Mouse (Mus musculus) small intestine, adult 2 months (tissue): ENCODE measurements at regions not wholly inside any gene's neighbourhood (a gene's known extent, or its start where the extent isn't known, plus 50 kb on each side); places are given as distances from the start of the nearest gene placed in this dataset.

Experiments used
- H3K27ac ChIP-seq: fragments of 200-500 bp; 2 replicates; pipeline ENCODE4 v1.5.1; 2012; ENCODE audit warnings: low read depth, low read length, control low read depth, inconsistent platforms; ENCODE audit not compliant: insufficient read depth
- H3K27me3 ChIP-seq: fragments of 200-500 bp; 2 replicates; pipeline ENCODE4 v1.6.1; 2012; ENCODE audit warnings: mild to moderate bottlenecking, moderate library complexity, low read length, inconsistent platforms; ENCODE audit not compliant: control insufficient read depth, insufficient read depth
- H3K36me3 ChIP-seq: fragments of 200-500 bp; 2 replicates; pipeline ENCODE4 v1.6.1; 2012; ENCODE audit warnings: mild to moderate bottlenecking, low read length, control low read depth, inconsistent platforms; ENCODE audit not compliant: control insufficient read depth, insufficient read depth
- H3K4me1 ChIP-seq: fragments of 200-500 bp; 2 replicates; pipeline ENCODE4 v1.6.1; 2012; ENCODE audit warnings: low read length, inconsistent platforms, mixed read lengths; ENCODE audit not compliant: control insufficient read depth, insufficient read depth, insufficient read length
- H3K4me3 ChIP-seq: fragments of 200-500 bp; 2 replicates; pipeline ENCODE4 v1.5.1; 2012; ENCODE audit warnings: low read depth, mild to moderate bottlenecking, control low read depth, inconsistent platforms, low read length, moderate library complexity
- CTCF ChIP-seq: fragments of 200-500 bp; IDR thresholded peaks from 2 replicates; pipeline ENCODE4 v1.5.1; 2012; ENCODE audit warnings: low read depth, mild to moderate bottlenecking, control low read depth, inconsistent platforms, low read length, moderate library complexity, mixed read lengths; ENCODE audit not compliant: insufficient replicate concordance, insufficient read length; ENCODE audit errors: extremely low read depth
- POLR2A ChIP-seq: fragments of 200-500 bp; IDR thresholded peaks from 2 replicates; pipeline ENCODE4 v1.6.1; 2012; ENCODE audit warnings: low read depth, mild to moderate bottlenecking, control low read depth, inconsistent platforms, low read length, moderate library complexity
- WGBS: fragments of 180-500 bp; shearing (Covaris S2); methylation state at CpG from one replicate; pipeline ENCODE4 v1.1.7; 2018; 5-methylcytosine and 5-hydroxymethylcytosine counted together

- Histone ChIP-seq H3K4me3 (no peak overlapping the region), H3K36me3 (no peaks in the 10 kb centered on the region), H3K27me3 (no peaks in the 10 kb centered on the region), H3K4me1 (peaks cover 2% of the 10 kb centered on the region; the same call in 1 of the 2 replicates), H3K27ac (no peak overlapping the region)
- TF ChIP-seq CTCF (no peak), POLR2A (no peak)
- 33% methylated on average over 6 of the region's 6 CpGs for WGBS
Measured at GRCm38 (mm10) chr6:98797373-98797772, 454.8 kb upstream of the Gm765 start.

GRCm38 (mm10) chr6:98796666-98797065, 454.1 kb upstream of the Gm765 start:
- Histone ChIP-seq H3K4me1 (peaks cover 2% of the 10 kb centered on the region; the same call in 1 of the 2 replicates), H3K36me3 (no peaks in the 10 kb centered on the region), H3K27ac (no peak overlapping the region), H3K4me3 (no peak overlapping the region), H3K27me3 (no peaks in the 10 kb centered on the region)
- TF ChIP-seq POLR2A: no peak
- no peak for TF ChIP-seq CTCF
- WGBS: 63% methylated on average over 4 of the region's 4 CpGs

DNA sequence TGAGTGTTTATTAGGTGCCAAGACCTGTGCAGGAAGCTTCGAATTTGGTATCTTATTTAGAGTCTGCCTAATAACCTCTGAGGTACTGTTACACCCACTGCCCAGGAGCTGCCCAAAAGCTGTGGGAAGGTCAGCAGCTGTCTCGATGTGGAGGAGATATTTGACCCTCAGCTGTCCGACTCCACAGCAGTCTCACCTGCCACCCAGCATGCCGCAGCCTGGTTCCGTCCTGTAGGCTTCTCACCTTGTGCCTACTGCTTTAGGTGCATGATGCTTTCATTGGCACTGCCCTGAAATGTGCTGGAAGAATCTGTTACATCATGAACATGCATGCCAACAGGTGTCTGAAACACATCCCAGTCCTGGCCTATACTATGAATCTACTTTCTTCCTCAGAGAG, 444.9 kb upstream of the Gm765 start:
- Histone ChIP-seq H3K27me3 (no peaks in the 10 kb centered on the region), H3K36me3 (no peaks in the 10 kb centered on the region), H3K4me1 (no peaks in the 10 kb centered on the region), H3K4me3 (no peak overlapping the region), H3K27ac (no peak overlapping the region)
- WGBS: 81% methylated on average over 5 of the region's 5 CpGs
- no peak for TF ChIP-seq POLR2A
- no peak for TF ChIP-seq CTCF

DNA sequence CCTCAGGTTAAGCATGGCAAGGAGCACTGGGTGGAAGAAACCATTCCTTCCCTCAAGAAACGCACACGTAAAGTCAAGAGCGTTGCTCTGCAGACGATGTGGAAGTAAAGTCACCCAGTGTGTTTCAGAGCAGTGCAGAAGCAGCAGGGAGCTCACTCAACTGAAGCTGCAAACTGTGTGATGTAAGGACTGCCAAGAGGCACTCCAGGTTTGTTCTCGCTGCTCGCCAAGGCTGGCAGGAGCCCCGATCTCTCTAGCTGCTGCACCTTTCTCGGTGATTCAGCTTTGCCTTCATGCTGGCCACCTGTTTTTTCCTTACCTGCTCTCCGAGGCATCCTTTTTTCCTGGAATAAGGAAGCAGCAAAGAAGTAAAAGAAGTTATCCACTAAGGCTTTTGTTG, 439.5 kb upstream of the Gm765 start:
- WGBS: 85% methylated on average over 9 of the region's 9 CpGs
- H3K4me1 ChIP-seq: no peaks in the 10 kb centered on the region
- no peak overlapping the region for H3K4me3 ChIP-seq
- no peak overlapping the region for H3K27ac ChIP-seq
- no peaks in the 10 kb centered on the region for H3K36me3 ChIP-seq
- TF ChIP-seq CTCF: no peak
- TF ChIP-seq POLR2A: no peak
- no peaks in the 10 kb centered on the region for H3K27me3 ChIP-seq

DNA sequence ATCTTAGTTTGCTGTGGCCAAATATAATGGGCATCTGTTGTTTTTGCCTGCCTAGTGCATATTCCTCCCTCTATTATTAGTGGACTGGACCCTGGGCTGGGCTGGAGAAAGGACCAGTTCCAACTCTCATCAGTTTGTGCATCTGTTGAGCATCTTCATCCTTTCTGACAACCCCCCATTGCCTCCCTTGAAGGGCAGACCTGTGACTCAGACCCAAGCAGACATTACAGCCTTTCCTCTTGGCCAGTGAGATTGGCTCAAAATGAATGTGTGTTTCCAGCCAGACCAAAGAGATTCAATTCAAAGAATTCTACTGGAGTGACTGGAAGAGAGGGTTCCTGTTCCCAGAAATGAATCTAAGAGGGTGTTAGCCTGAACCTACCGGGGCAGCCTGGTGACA, 433.2 kb upstream of the Gm765 start:
- no peak for TF ChIP-seq CTCF
- TF ChIP-seq POLR2A: no peak
- H3K4me1 ChIP-seq: no peaks in the 10 kb centered on the region
- 91% methylated on average over 1 of the region's 1 CpGs for WGBS

DNA sequence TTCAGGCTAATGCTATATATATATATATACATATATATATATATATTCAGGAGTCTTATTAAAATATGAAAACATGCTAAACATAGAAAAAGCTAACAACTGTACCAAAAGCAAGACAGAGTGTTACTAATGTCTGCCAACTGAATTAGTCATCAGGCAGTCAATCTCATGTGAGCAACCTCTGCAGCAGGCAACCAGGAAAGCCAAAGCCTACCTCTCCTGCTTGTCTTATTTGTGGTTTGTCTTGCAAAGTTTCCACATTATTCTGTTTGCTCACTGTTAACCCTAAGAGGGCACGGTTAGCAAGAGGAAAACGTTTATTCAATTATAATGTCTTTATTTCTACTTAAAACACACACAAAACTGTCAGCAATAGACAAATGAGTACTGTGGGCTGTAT, 427.4 kb upstream of the Gm765 start:
- TF ChIP-seq CTCF (no peak), POLR2A (no peak)
- Histone ChIP-seq H3K4me1 (no peaks in the 10 kb centered on the region), H3K27me3 (no peaks in the 10 kb centered on the region), H3K27ac (no peak overlapping the region), H3K36me3 (no peaks in the 10 kb centered on the region), H3K4me3 (no peak overlapping the region)
- 46% methylated on average over 2 of the region's 2 CpGs for WGBS

More for the DNA sequence above, 433.2 kb upstream of the Gm765 start:
- H3K27ac ChIP-seq: no peak overlapping the region
- no peak overlapping the region for H3K4me3 ChIP-seq
- no peaks in the 10 kb centered on the region for H3K36me3 ChIP-seq
- no peaks in the 10 kb centered on the region for H3K27me3 ChIP-seq

- WGBS: 94% methylated on average over 6 of the region's 6 CpGs
- TF ChIP-seq POLR2A: no peak
- TF ChIP-seq CTCF: no peak
- Histone ChIP-seq H3K4me3 (no peak overlapping the region), H3K27ac (no peak overlapping the region), H3K27me3 (no peaks in the 10 kb centered on the region), H3K4me1 (no peaks in the 10 kb centered on the region), H3K36me3 (no peaks in the 10 kb centered on the region)
Measured at GRCm38 (mm10) chr6:98769322-98769721, 426.8 kb upstream of the Gm765 start.

- Histone ChIP-seq H3K27ac (no peak overlapping the region), H3K27me3 (no peaks in the 10 kb centered on the region), H3K4me1 (no peaks in the 10 kb centered on the region), H3K4me3 (no peak overlapping the region), H3K36me3 (no peaks in the 10 kb centered on the region)
- 70% methylated on average over 7 of the region's 7 CpGs for WGBS
- no peak for TF ChIP-seq POLR2A
- no peak for TF ChIP-seq CTCF
Measured at GRCm38 (mm10) chr6:98767858-98768336, 425.3 kb upstream of the Gm765 start.

- no peaks in the 10 kb centered on the region for H3K36me3 ChIP-seq
- H3K4me1 ChIP-seq: no peaks in the 10 kb centered on the region
- H3K27me3 ChIP-seq: no peaks in the 10 kb centered on the region
- no peak overlapping the region for H3K27ac ChIP-seq
- H3K4me3 ChIP-seq: no peak overlapping the region
- WGBS: 89% methylated on average over 2 of the region's 2 CpGs
- TF ChIP-seq POLR2A: no peak
- no peak for TF ChIP-seq CTCF
Measured at GRCm38 (mm10) chr6:98754487-98754886, 411.9 kb upstream of the Gm765 start.
